Mouse (Mus musculus) olfactory bulb, adult 2 months (tissue): Measurements from ENCODE around the gene C330007P06Rik. TPM values are rescaled to one million over a fixed set of nuclear protein-coding genes. Genes with fewer than 3 reads are reported as not detected.
A peak's percentile ranks its signal among the peaks of the same experiment; 100 is the strongest.
"Not testable (repeated sequence)": the region's sequence is repeated elsewhere in the genome, so short reads cannot be mapped to it uniquely, and the experiment has no call there.

Experiments
- H3K27ac ChIP-seq: fragments of 200-500 bp; 2 replicates; pipeline ENCODE4 v1.5.1; 2012; ENCODE audit warnings: low read depth, low read length; ENCODE audit not compliant: insufficient read depth
- H3K4me1 ChIP-seq: fragments of 200-500 bp; 2 replicates; pipeline ENCODE4 v1.6.1; 2012; ENCODE audit warnings: low read length; ENCODE audit not compliant: control insufficient read depth, insufficient read depth
- H3K4me3 ChIP-seq: fragments of 200-500 bp; 2 replicates; pipeline ENCODE4 v1.5.1; 2012; ENCODE audit warnings: mild to moderate bottlenecking, low read depth, low read length, moderate library complexity; ENCODE audit not compliant: insufficient read depth
- CTCF ChIP-seq: fragments of 200-500 bp; IDR thresholded peaks from 2 replicates; pipeline ENCODE4 v1.5.1; 2012; ENCODE audit warnings: low read depth, mild to moderate bottlenecking, low read length, moderate library complexity; ENCODE audit not compliant: insufficient read depth
- POLR2A ChIP-seq: fragments of 200-500 bp; IDR thresholded peaks from 2 replicates; pipeline ENCODE4 v1.6.1; 2012; ENCODE audit warnings: mild to moderate bottlenecking, low read depth, low read length, moderate library complexity; ENCODE audit not compliant: insufficient read depth
- WGBS: fragments of 180-500 bp; shearing (Covaris S2); methylation state at CpG from one replicate; pipeline ENCODE4 v1.1.7; 2018; 5-methylcytosine and 5-hydroxymethylcytosine counted together
- polyA plus RNA-seq: library from polyadenylated mRNA; stranded (reverse); fragments of >200 nt; gene quantifications from 2 replicates; pipeline ENCODE4 v1.2.4, GENCODE M21; 2012; ENCODE audit warnings: low replicate concordance; ENCODE audit not compliant: missing spikeins, insufficient read depth, insufficient read length

The C330007P06Rik gene
- polyA plus RNA-seq = not detected in 2 replicates

GRCm38 (mm10) chrX:36873765-36874164 lies at the start of gene C330007P06Rik, which contains the start of gene Ube2a:
Gene C330007P06Rik, minus strand, starts transcription at chrX:36874111.
Gene Ube2a, plus strand, starts transcription at chrX:36873900.
- 0 out of 2 replicates have a peak, but pooled peaks cover 2% of the 10 kb centered on the region for H3K4me1 ChIP-seq
- 12% methylated on average over 8 of the region's 8 CpGs for WGBS
- peak within 1 kb of the TSS; percentile 37; the same call in 1 of the 2 replicates for H3K27ac ChIP-seq
- peak within 1 kb of the TSS; percentile 75 for H3K4me3 ChIP-seq
- TF ChIP-seq POLR2A = no peak
- no peak for TF ChIP-seq CTCF

GRCm38 (mm10) chrX:36921346-36921745 lies 47.4 kb upstream of the C330007P06Rik start:
- TF ChIP-seq POLR2A = no peak
- no peak for TF ChIP-seq CTCF
- WGBS = 85% methylated on average over 4 of the region's 4 CpGs

GRCm38 (mm10) chrX:36917749-36918148 lies 43.8 kb upstream of the C330007P06Rik start:
- TF ChIP-seq CTCF (no peak), POLR2A (no peak)
- Histone ChIP-seq H3K4me1 (no peaks in the 10 kb centered on the region), H3K27ac (no peak overlapping the region), H3K4me3 (no peak overlapping the region)
- whole genome bisulfite sequencing = 58% methylated on average over 1 of the region's 1 CpGs

More at GRCm38 (mm10) chrX:36921346-36921745, 47.4 kb upstream of the C330007P06Rik start:
- no peak overlapping the region for H3K4me3 ChIP-seq
- no peaks in the 10 kb centered on the region for H3K4me1 ChIP-seq
- H3K27ac ChIP-seq = no peak overlapping the region

GRCm38 (mm10) chrX:36911343-36911742 lies 37.4 kb upstream of the C330007P06Rik start:
- no peak overlapping the region for H3K27ac ChIP-seq
- H3K4me1 ChIP-seq = no peaks in the 10 kb centered on the region
- TF ChIP-seq POLR2A = no peak
- TF ChIP-seq CTCF = no peak
- no peak overlapping the region for H3K4me3 ChIP-seq
- WGBS = 42% methylated on average over 12 of the region's 12 CpGs

GRCm38 (mm10) chrX:36906539-36906938 lies 32.6 kb upstream of the C330007P06Rik start:
- H3K4me1 ChIP-seq = no peaks in the 10 kb centered on the region
- no peak overlapping the region for H3K27ac ChIP-seq
- 27% methylated on average over 5 of the region's 5 CpGs for WGBS
- H3K4me3 ChIP-seq = no peak overlapping the region
- no peak for TF ChIP-seq POLR2A
- no peak for TF ChIP-seq CTCF

GRCm38 (mm10) chrX:36903115-36903768 lies 29.3 kb upstream of the C330007P06Rik start:
- peak overlapping the region; percentile 85 for H3K27ac ChIP-seq
- H3K4me3 ChIP-seq = peak overlapping the region; percentile 99
- no peak for TF ChIP-seq CTCF
- peak; percentile 70 for TF ChIP-seq POLR2A
- H3K4me1 ChIP-seq = no peaks in the 10 kb centered on the region
- whole genome bisulfite sequencing = 13% methylated on average over 30 of the region's 32 CpGs

GRCm38 (mm10) chrX:36902321-36903114 lies 28.6 kb upstream of the C330007P06Rik start, which contains the start of gene Nkrf:
Gene Nkrf, minus strand, starts transcription at chrX:36902899.
- WGBS = 23% methylated on average over 40 of the region's 47 CpGs
- Histone ChIP-seq H3K4me3 (peak within 1 kb of the TSS; percentile 99), H3K4me1 (0 out of 2 replicates have a peak, but pooled peaks cover 2% of the 10 kb centered on the region), H3K27ac (peak within 1 kb of the TSS; percentile 97)
- TF ChIP-seq POLR2A (peak; percentile 33; the same call in 1 of the 2 replicates), CTCF (no peak)

- TF ChIP-seq CTCF (no peak), POLR2A (no peak)
- WGBS = 16% methylated on average over 3 of the region's 3 CpGs
- peak overlapping the region; percentile 99 for H3K4me3 ChIP-seq
- H3K27ac ChIP-seq = peak overlapping the region; percentile 97; the same call in 1 of the 2 replicates
- 0 out of 2 replicates have a peak, but pooled peaks cover 2% of the 10 kb centered on the region for H3K4me1 ChIP-seq
Observed at GRCm38 (mm10) chrX:36901655-36902054, 27.7 kb upstream of the C330007P06Rik start.

GRCm38 (mm10) chrX:36898931-36899330 lies 25.0 kb upstream of the C330007P06Rik start:
- H3K27ac ChIP-seq, H3K4me1 ChIP-seq, H3K4me3 ChIP-seq: not testable (repeated sequence)
- 35% methylated on average over 1 of the region's 1 CpGs for WGBS
